Mouse (Mus musculus) stomach, embryonic 16.5 days (tissue): Measurements from ENCODE around the gene Tspan8. TPM values are rescaled to one million over a fixed set of nuclear protein-coding genes. Genes with fewer than 3 reads are reported as not detected.

Source experiments
- ATAC-seq: fragments of 200-750 bp; cut with Nextera tagmentation; 2 replicates; pipeline ENCODE4 v1.8.0; 2017; ENCODE audit warnings: moderate number of reproducible peaks, moderate TSS enrichment; ENCODE audit not compliant: insufficient read depth, low FRiP score
- H3K27ac ChIP-seq: fragments of 300-500 bp; sonication (generic); 2 replicates; pipeline ENCODE4 v1.5.1; 2014; ENCODE audit warnings: low read length
- H3K27me3 ChIP-seq: fragments of 300-500 bp; sonication (generic); 2 replicates; pipeline ENCODE4 v1.6.1; 2014; ENCODE audit warnings: low read length, control low read depth, mixed read lengths; ENCODE audit not compliant: control insufficient read depth, insufficient read depth
- H3K36me3 ChIP-seq: fragments of 300-500 bp; sonication (generic); 2 replicates; pipeline ENCODE4 v1.6.1; 2014; ENCODE audit warnings: low read length; ENCODE audit not compliant: control insufficient read depth, insufficient read depth
- H3K4me1 ChIP-seq: fragments of 300-500 bp; sonication (generic); 2 replicates; pipeline ENCODE4 v1.6.1; 2014; ENCODE audit warnings: low read length, control low read depth, mixed read lengths; ENCODE audit not compliant: control insufficient read depth, insufficient read depth
- H3K4me2 ChIP-seq: fragments of 300-500 bp; sonication (generic); 2 replicates; pipeline ENCODE4 v1.6.1; 2014; ENCODE audit warnings: low read depth, low read length, mixed read lengths
- H3K4me3 ChIP-seq: fragments of 300-500 bp; sonication (generic); replicated peaks from 2 replicates; pipeline ENCODE4 v1.5.1; 2014; ENCODE audit warnings: mild to moderate bottlenecking, low read length
- H3K9ac ChIP-seq: fragments of 300-500 bp; sonication (generic); 2 replicates; pipeline ENCODE4 v1.6.1; 2014; ENCODE audit warnings: low read length
- H3K9me3 ChIP-seq: fragments of 300-500 bp; sonication (generic); replicated peaks from 2 replicates; pipeline ENCODE4 v1.6.1; 2016; ENCODE audit warnings: low read length, control low read depth; ENCODE audit not compliant: control insufficient read depth
- WGBS: fragments of 180-500 bp; shearing (Covaris S2); extraction: QIAGEN DNeasy Blood & Tissue Kit; methylation state at CpG from one replicate; pipeline ENCODE4 v1.1.7; 2014; 5-methylcytosine and 5-hydroxymethylcytosine counted together
- polyA plus RNA-seq: library from polyadenylated mRNA; unstranded; fragments of >200 nt; fragmentation: Nextera tagmentation; extraction: Ambion mirVana; gene quantifications from 2 replicates; pipeline ENCODE4 v1.2.1, GENCODE M21; 2015

The Tspan8 gene
- 130 and 145 TPM in 2 replicates for polyA plus RNA-seq

DNA sequence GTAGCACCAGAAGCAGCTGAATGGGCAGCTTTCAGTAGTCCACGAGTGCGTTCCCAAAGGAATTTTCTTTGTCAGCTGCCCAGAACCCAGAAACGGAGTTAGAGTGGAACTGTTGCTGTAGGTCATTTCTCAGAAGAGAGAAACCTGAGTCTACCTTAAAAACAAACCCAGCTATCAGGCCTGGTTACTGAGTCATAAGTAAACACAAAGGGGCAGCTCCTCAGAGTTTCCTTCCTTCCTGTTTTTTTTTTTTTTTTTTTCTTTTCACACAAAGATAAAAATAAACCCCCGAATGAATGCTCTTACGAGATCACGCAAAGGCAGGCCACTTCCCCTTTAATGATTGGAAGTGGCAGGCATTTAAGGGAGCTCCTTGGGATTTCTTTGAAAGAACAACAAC, at the start of gene Tspan8:
Tspan8 (plus strand) TSS at position 322 of the 400 bp plus-strand sequence.
- Histone ChIP-seq H3K4me3 (peak within 1 kb of the TSS; percentile 42), H3K27me3 (no peaks in the 10 kb centered on the region), H3K27ac (peak within 1 kb of the TSS; percentile 79), H3K36me3 (no peaks in the 10 kb centered on the region), H3K9me3 (no peaks in the 10 kb centered on the region), H3K4me1 (no peaks in the 10 kb centered on the region; the same call in 1 of the 2 replicates), H3K4me2 (peak within 1 kb of the TSS; percentile 20), H3K9ac (0 out of 2 replicates have a peak within 1 kb of the TSS, but pooled peaks have one; percentile 44)
- peak; percentile 34; the same call in 1 of the 2 replicates for ATAC-seq
- 33% methylated on average over 6 of the region's 6 CpGs for WGBS

DNA sequence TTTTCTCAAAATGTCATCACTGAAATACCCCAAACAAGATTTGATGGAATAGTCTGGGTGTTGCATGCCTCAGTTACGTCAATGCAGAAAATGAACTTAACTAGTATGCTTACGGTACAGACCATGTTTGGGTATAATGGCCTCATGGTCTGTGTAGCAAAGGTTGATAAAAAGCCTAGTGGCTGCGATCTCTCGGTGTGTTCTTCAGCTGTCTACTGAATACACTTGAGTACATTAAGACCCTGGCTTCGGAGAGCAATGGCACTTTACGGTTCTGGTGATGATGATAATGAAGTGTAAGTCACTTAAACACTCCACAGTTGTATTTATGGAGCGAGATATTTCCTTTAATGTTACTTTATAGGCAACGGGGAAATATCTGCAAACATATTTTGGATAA, 46.6 kb upstream of the Tspan8 start:
- Histone ChIP-seq H3K9me3 (no peaks in the 10 kb centered on the region), H3K4me1 (no peaks in the 10 kb centered on the region), H3K4me2 (no peak overlapping the region), H3K27me3 (no peaks in the 10 kb centered on the region), H3K36me3 (no peaks in the 10 kb centered on the region), H3K27ac (no peak overlapping the region), H3K4me3 (no peak overlapping the region), H3K9ac (no peak overlapping the region)
- ATAC-seq: no peak
- 90% methylated on average over 8 of the region's 8 CpGs for WGBS

DNA sequence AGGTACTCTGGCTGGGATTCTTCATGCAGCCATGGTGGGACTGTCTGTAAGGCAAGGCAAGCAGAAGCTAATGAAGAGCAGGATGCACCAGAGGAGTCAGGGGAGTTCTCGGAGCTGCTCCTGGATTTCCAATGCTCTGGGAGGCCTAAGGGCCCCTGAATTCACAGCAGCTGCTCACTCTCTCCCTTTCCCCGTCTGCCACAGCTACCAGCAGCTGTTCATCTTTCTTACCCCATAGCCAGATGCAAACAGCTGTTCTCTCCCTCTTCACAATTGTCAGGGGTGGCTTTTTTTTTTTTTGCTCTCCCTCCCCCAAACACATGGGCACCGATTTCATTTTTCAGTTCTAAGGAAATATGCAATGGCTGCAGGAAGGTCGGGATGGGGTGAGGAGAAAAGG, 42.2 kb upstream of the Tspan8 start:
- Histone ChIP-seq H3K9me3 (no peaks in the 10 kb centered on the region), H3K27ac (no peak overlapping the region), H3K9ac (no peak overlapping the region), H3K27me3 (no peaks in the 10 kb centered on the region), H3K36me3 (no peaks in the 10 kb centered on the region), H3K4me1 (0 out of 2 replicates have a peak, but pooled peaks cover 3% of the 10 kb centered on the region), H3K4me3 (no peak overlapping the region), H3K4me2 (no peak overlapping the region; the same call in 1 of the 2 replicates)
- 27% methylated on average over 4 of the region's 4 CpGs for WGBS
- ATAC-seq: peak; percentile 66; the same call in 1 of the 2 replicates

DNA sequence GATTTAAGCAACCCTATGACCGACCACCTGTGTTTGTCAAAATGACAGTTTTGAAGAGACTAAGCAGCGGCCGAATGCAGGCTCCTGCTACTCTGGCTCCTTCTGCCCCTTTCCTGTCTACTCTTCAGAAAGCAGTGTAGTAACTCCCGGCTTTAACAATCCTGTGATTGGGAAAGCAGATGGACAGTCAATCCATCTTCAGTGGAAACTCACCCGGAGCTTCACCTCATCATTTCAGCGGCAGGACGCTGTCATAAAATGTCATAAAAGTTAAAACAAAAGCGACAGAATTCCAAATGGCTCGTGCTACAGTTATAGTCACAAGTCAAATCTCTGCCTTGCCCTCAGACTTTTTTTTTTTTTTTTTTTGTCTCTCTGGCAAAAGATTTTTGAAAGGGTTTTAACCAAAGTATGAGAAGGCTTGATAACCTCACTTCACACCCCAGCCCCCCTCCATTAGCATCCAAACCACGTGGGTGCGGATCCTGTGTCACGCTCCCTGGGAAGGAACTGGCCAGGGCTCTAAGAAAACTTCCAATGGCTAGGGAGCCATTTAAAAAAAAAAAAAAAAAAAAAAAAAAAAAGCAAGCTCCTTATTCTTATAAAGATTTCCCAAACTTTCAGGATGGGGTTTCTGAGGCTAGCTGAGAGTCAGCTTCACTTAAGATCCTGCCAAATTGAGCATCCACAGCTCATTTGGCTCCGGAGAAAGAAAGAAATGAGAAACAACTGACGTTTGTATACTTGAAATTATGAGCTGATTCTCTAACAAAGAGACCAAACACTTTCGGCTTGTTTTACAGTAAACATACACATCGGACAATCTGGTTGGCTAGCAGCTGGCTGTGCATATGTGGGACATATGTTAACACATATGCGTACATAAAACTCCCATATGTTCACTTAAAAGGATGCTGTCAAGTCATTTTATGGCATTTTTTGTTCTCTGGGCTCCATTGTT, 40.4 kb upstream of the Tspan8 start:
- H3K9ac ChIP-seq: no peak overlapping the region
- no peak overlapping the region; the same call in 1 of the 2 replicates for H3K27ac ChIP-seq
- H3K4me3 ChIP-seq: no peak overlapping the region
- H3K27me3 ChIP-seq: no peaks in the 10 kb centered on the region
- no peaks in the 10 kb centered on the region for H3K9me3 ChIP-seq
- no peaks in the 10 kb centered on the region for H3K36me3 ChIP-seq
- no peak for ATAC-seq
- H3K4me1 ChIP-seq: 0 out of 2 replicates have a peak, but pooled peaks cover 3% of the 10 kb centered on the region
- 32% methylated on average over 17 of the region's 17 CpGs for WGBS
- 0 out of 2 replicates have a peak overlapping the region, but pooled peaks have one; percentile 9 for H3K4me2 ChIP-seq

DNA sequence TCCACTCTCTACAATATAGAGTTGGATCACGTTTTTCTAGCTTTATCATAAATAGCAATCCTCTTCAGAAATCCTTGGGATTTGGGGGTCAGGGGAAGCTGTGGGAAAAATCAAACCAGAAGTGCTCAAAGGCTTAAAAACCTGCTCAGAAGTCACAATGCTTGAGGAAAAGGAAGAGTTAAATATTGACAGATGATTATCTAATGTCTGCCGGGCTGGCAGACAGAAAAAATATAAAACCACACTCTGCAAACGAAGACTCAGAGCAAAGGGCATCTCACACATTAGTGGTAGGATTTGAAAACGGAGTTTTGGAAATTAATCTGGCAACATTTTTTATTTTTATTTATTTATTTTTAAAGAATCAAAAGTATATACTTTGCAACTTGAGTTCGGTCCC, 39.3 kb upstream of the Tspan8 start:
- Histone ChIP-seq H3K27ac (no peak overlapping the region), H3K27me3 (no peaks in the 10 kb centered on the region), H3K4me3 (no peak overlapping the region), H3K4me1 (0 out of 2 replicates have a peak, but pooled peaks cover 3% of the 10 kb centered on the region), H3K9ac (no peak overlapping the region), H3K4me2 (no peak overlapping the region), H3K36me3 (no peaks in the 10 kb centered on the region), H3K9me3 (no peaks in the 10 kb centered on the region)
- 46% methylated on average over 5 of the region's 5 CpGs for WGBS
- ATAC-seq: no peak

DNA sequence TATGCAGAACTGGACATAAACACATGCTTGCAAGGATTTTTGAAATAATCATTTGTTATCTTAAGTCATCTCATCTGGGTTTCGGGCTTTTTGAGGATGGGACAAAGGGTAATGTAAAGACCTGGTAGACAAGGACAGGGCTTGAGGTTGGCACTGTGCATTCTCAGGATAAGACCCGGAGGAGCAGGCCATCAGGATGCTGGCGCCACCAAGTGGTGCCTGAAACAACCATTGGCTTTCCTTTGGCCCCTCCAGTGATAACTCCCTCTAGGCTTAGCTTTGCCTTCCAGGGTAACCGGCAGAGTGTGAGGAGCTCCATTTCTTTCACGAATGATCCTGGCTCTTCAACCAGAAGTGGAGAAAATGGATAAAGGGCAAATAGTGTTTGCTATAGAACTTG, 38.0 kb upstream of the Tspan8 start:
- 56% methylated on average over 5 of the region's 5 CpGs for WGBS
- Histone ChIP-seq H3K27ac (no peak overlapping the region), H3K9me3 (no peaks in the 10 kb centered on the region), H3K4me1 (0 out of 2 replicates have a peak, but pooled peaks cover 3% of the 10 kb centered on the region), H3K27me3 (no peaks in the 10 kb centered on the region), H3K4me2 (no peak overlapping the region), H3K36me3 (no peaks in the 10 kb centered on the region), H3K9ac (no peak overlapping the region), H3K4me3 (no peak overlapping the region)
- ATAC-seq: no peak

DNA sequence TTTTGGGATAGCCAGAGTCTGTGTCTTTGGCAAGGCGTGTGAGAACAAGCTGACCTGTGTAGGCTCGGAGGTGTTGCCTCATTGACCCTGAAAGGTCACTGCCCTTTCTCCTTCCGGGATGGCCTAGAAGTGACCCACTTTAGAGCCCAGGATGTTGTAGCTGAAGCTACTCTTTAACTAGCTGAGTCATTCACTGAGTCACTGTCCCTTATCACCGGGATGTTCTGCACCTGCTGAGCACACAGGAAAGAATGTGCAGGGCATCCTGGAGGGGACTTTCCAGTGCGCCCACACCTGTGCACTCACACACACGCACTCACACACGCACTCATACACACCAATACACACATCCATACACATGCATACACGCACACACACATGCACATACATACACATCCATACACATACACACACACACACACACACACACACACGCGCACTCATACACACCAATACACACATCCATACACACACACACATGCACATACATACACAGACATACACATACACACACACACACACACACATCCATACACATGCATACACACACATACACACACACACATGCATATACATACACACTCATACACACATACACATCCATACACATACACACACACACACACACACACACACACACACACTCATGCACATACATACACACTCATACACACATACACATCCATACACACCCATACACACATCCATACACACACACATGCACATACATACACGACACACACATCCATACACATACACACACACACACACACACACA, 36.2 kb upstream of the Tspan8 start:
- 0 out of 2 replicates have a peak, but pooled peaks cover 3% of the 10 kb centered on the region for H3K4me1 ChIP-seq
- 73% methylated on average over 11 of the region's 11 CpGs for WGBS

DNA sequence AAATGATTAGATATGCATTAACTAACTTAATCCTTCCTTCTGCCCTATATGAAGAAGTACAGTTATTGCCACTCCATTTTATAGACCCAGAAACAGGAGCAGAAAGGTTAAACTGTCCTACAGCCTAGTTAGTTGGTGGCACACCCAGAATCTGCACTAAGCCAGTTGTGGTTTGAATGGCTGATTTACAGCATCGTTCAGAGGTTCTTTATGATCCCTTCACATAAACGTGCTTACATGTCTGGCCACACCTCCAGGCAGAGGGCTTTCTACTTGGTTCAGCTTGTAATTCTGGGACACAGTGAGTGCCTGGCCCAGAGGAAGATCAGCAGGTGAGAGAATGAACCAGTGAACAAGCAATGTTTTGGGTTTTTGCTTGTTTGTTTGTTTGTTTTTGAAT, 33.4 kb upstream of the Tspan8 start:
- no peak for ATAC-seq
- WGBS: 57% methylated on average over 2 of the region's 2 CpGs

More for the DNA sequence above, 36.2 kb upstream of the Tspan8 start:
- H3K27ac ChIP-seq: no peak overlapping the region
- H3K4me3 ChIP-seq: no peak overlapping the region
- no peaks in the 10 kb centered on the region for H3K9me3 ChIP-seq
- H3K36me3 ChIP-seq: no peaks in the 10 kb centered on the region
- H3K4me2 ChIP-seq: no peak overlapping the region
- H3K9ac ChIP-seq: no peak overlapping the region
- H3K27me3 ChIP-seq: no peaks in the 10 kb centered on the region
- peak; percentile 30; the same call in 1 of the 2 replicates for ATAC-seq

More for the DNA sequence above, 33.4 kb upstream of the Tspan8 start:
- Histone ChIP-seq H3K4me1 (no peaks in the 10 kb centered on the region), H3K27ac (no peak overlapping the region), H3K9me3 (no peaks in the 10 kb centered on the region), H3K9ac (no peak overlapping the region), H3K36me3 (no peaks in the 10 kb centered on the region), H3K27me3 (no peaks in the 10 kb centered on the region), H3K4me2 (no peak overlapping the region), H3K4me3 (no peak overlapping the region)
